Mouse (Mus musculus): Measurements from ENCODE around the gene Lcn4. TPM values are rescaled to one million over a fixed set of nuclear protein-coding genes. Genes with fewer than 3 reads are reported as not detected.

The Lcn4 gene
- polyA plus RNA-seq, 1 experiment from 2014 or later = not detected

DNA sequence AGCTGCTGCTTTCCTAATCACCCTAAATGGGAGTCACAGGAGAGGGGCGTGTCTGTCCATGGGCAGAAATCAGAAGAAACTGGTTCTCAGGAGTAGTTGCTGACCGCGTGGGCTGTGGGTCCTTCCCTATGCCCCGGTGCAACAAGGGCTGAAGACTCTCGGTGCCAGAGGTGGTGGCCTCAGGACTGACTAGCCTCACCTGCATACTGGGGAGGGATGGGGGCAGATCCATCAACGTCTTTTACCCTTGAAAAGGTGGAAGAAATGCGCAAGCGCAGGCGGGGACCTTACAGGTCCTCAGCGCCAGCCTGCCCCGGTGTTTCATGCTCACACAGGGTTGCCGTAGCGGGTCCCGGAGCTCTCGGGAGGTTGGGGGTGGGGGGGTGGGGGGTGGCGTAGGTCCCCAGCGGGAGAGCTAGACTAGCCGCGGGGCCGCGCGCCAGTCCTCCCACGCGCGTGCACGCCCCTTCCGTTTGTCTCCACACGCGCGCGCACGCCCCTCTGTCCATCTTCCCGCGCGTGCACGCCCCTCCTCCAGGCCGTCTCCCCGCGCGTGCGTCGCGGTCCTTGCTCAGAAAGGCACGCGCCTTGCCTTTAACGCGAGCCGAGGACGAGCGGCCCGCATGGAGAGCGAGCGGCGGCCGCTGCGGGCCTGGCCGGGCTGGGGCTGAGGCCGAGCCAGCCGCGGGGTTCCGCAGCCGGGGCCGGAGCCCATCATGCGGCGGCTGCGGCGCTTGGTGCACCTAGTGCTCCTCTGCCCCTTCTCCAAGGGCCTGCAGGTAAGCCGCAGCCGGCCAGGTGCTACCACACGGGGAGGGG, 43.0 kb downstream of the Lcn4 start, which contains the start of gene Fam69b:
Gene Fam69b, plus strand, starts transcription at position 537 of the 819 bp plus-strand sequence.
- peak within 1 kb of the TSS; percentile 72 for H3K9ac ChIP-seq (ENCODE audit: low read depth, low read length)
- peak; percentile 74 for DNase-seq (ENCODE audit: low spot score)
- H3K4me1 ChIP-seq (replicated peaks; ENCODE audit: control insufficient read depth, insufficient read depth, low read length) = peaks cover 12% of the 10 kb centered on the region
- ATAC-seq (replicated peaks; ENCODE audit: low FRiP score) = peak; percentile 30; the same call in 1 of the 2 replicates
- no peaks in the 10 kb centered on the region for H3K36me3 ChIP-seq (ENCODE audit: control insufficient read depth, insufficient read depth, low read length)
- peak within 1 kb of the TSS; percentile 68 for H3K4me3 ChIP-seq (ENCODE audit: low read depth, low read length)
- H3K27ac ChIP-seq (ENCODE audit: low read depth, low read length) = no peak within 1 kb of the TSS
- WGBS = 1% methylated on average over 67 of the region's 70 CpGs
- H3K9me3 ChIP-seq (ENCODE audit: control insufficient read depth, low read length) = no peaks in the 10 kb centered on the region
- H3K27me3 ChIP-seq (replicated peaks; ENCODE audit: control insufficient read depth, insufficient read depth, low read length) = peaks cover 13% of the 10 kb centered on the region
- peak within 1 kb of the TSS; percentile 93 for H3K4me2 ChIP-seq

- Histone ChIP-seq H3K4me3 (ENCODE audit: low read depth, low read length) (no peak overlapping the region), H3K9me3 (ENCODE audit: control insufficient read depth, low read length) (no peaks in the 10 kb centered on the region), H3K27me3 (replicated peaks; ENCODE audit: control insufficient read depth, insufficient read depth, low read length) (peaks cover 13% of the 10 kb centered on the region), H3K36me3 (ENCODE audit: control insufficient read depth, insufficient read depth, low read length) (no peaks in the 10 kb centered on the region), H3K9ac (ENCODE audit: low read depth, low read length) (no peak overlapping the region), H3K27ac (ENCODE audit: low read depth, low read length) (no peak overlapping the region), H3K4me1 (replicated peaks; ENCODE audit: control insufficient read depth, insufficient read depth, low read length) (peaks cover 12% of the 10 kb centered on the region), H3K4me2 (no peak overlapping the region)
- no peak for ATAC-seq (replicated peaks; ENCODE audit: low FRiP score)
- 59% methylated on average over 3 of the region's 3 CpGs for WGBS
- no peak for DNase-seq (ENCODE audit: low spot score)
Measured at GRCm38 (mm10) chr2:26626081-26626480, 45.0 kb downstream of the Lcn4 start.

DNA sequence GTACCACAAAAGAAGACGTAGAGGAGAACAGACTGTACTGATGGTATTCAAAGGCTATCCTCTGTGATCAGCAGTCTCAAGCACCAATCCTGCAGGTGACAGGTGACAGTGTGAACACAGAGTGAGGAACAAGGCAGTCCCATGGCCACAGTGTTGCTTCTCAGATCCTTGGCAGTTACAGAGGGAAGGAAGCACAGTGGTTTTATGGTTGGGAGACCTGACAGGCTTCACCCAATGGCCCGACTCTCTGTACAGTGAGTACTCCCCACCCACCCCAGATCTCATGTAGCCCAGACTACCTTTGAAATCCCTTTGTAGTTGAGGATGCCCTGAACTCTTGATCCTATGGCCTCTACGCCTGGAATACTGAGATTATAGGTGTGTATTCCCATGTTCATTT, 45.7 kb downstream of the Lcn4 start:
- H3K36me3 ChIP-seq (ENCODE audit: control insufficient read depth, insufficient read depth, low read length) = no peaks in the 10 kb centered on the region
- no peak overlapping the region for H3K27ac ChIP-seq (ENCODE audit: low read depth, low read length)
- DNase-seq (ENCODE audit: low spot score) (no peak), ATAC-seq (replicated peaks; ENCODE audit: low FRiP score) (no peak)
- no peak overlapping the region for H3K4me2 ChIP-seq
- H3K4me1 ChIP-seq (replicated peaks; ENCODE audit: control insufficient read depth, insufficient read depth, low read length) = peaks cover 12% of the 10 kb centered on the region
- 60% methylated on average over 3 of the region's 3 CpGs for WGBS
- no peaks in the 10 kb centered on the region for H3K9me3 ChIP-seq (ENCODE audit: control insufficient read depth, low read length)
- H3K4me3 ChIP-seq (ENCODE audit: low read depth, low read length) = no peak overlapping the region
- no peak overlapping the region for H3K9ac ChIP-seq (ENCODE audit: low read depth, low read length)
- peaks cover 13% of the 10 kb centered on the region for H3K27me3 ChIP-seq (replicated peaks; ENCODE audit: control insufficient read depth, insufficient read depth, low read length)

GRCm38 (mm10) chr2:26622984-26623383, 48.1 kb downstream of the Lcn4 start:
- no peak overlapping the region for H3K27ac ChIP-seq (ENCODE audit: low read depth, low read length)
- ATAC-seq (replicated peaks; ENCODE audit: low FRiP score) = no peak
- 48% methylated on average over 5 of the region's 5 CpGs for WGBS

DNA sequence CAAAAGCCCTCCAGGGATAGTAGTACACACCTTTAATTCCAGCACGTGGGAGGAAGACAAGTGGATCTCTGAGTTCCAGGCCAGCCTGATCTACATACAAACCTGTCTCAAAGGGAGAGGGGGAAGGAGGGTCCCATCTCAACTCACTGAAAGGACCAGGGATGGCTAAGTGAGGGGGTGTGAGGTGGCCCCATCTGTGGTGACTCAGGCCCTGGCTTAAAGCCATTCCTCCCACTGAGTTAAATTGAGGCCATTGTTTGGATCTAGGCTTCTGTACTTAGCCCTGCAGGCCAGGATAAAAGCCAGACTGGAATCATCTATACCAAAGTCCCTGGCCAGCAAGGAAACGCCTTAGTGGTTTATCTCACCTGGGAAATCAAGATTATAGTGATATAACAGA, 49.8 kb downstream of the Lcn4 start:
- H3K4me3 ChIP-seq (ENCODE audit: low read depth, low read length) = no peak overlapping the region
- no peaks in the 10 kb centered on the region for H3K36me3 ChIP-seq (ENCODE audit: control insufficient read depth, insufficient read depth, low read length)
- H3K27ac ChIP-seq (ENCODE audit: low read depth, low read length) = no peak overlapping the region
- 55% methylated on average over 2 of the region's 2 CpGs for WGBS
- no peak for DNase-seq (ENCODE audit: low spot score)
- H3K9me3 ChIP-seq (ENCODE audit: control insufficient read depth, low read length) = no peaks in the 10 kb centered on the region
- no peaks in the 10 kb centered on the region for H3K4me1 ChIP-seq (replicated peaks; ENCODE audit: control insufficient read depth, insufficient read depth, low read length)
- no peak overlapping the region for H3K4me2 ChIP-seq
- no peaks in the 10 kb centered on the region for H3K27me3 ChIP-seq (replicated peaks; ENCODE audit: control insufficient read depth, insufficient read depth, low read length)
- ATAC-seq (replicated peaks; ENCODE audit: low FRiP score) = no peak
- H3K9ac ChIP-seq (ENCODE audit: low read depth, low read length) = no peak overlapping the region

More at GRCm38 (mm10) chr2:26622984-26623383, 48.1 kb downstream of the Lcn4 start:
- H3K27me3 ChIP-seq (replicated peaks; ENCODE audit: control insufficient read depth, insufficient read depth, low read length) = no peaks in the 10 kb centered on the region
- 0 out of 2 replicates have a peak, but pooled peaks cover 2% of the 10 kb centered on the region for H3K4me1 ChIP-seq (replicated peaks; ENCODE audit: control insufficient read depth, insufficient read depth, low read length)
- H3K36me3 ChIP-seq (ENCODE audit: control insufficient read depth, insufficient read depth, low read length) = no peaks in the 10 kb centered on the region
- no peak for DNase-seq (ENCODE audit: low spot score)
- no peak overlapping the region for H3K4me3 ChIP-seq (ENCODE audit: low read depth, low read length)
- H3K9me3 ChIP-seq (ENCODE audit: control insufficient read depth, low read length) = no peaks in the 10 kb centered on the region
- no peak overlapping the region for H3K9ac ChIP-seq (ENCODE audit: low read depth, low read length)
- H3K4me2 ChIP-seq = no peak overlapping the region

DNA sequence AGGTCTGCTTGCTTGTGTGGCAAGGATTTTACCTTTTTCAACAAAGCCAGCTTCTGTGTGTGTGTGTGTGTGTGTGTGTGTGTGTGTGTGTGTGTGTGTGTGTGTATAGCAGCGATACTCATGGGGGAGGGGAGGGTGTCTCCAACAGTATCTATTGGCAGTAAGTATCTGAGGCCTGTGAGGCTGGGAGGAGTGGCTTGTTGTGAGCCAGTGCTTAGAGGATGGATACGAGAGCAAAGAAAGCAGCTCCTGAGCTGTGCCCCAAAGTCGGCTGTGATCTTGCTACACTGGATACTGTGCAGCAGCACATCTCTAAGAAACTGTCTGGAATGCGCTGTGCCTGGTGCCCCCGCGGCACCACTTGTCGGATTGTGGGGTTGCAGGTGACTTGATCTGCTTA, 53.2 kb downstream of the Lcn4 start:
- H3K4me1 ChIP-seq (replicated peaks; ENCODE audit: control insufficient read depth, insufficient read depth, low read length) = no peaks in the 10 kb centered on the region
- H3K4me3 ChIP-seq (ENCODE audit: low read depth, low read length) = no peak overlapping the region
- no peak overlapping the region for H3K27ac ChIP-seq (ENCODE audit: low read depth, low read length)
- ATAC-seq (replicated peaks; ENCODE audit: low FRiP score) = no peak
- DNase-seq (ENCODE audit: low spot score) = no peak
- no peak overlapping the region for H3K9ac ChIP-seq (ENCODE audit: low read depth, low read length)
- WGBS = 63% methylated on average over 7 of the region's 7 CpGs
- H3K36me3 ChIP-seq (ENCODE audit: control insufficient read depth, insufficient read depth, low read length) = no peaks in the 10 kb centered on the region
- no peaks in the 10 kb centered on the region for H3K27me3 ChIP-seq (replicated peaks; ENCODE audit: control insufficient read depth, insufficient read depth, low read length)
- no peak overlapping the region for H3K4me2 ChIP-seq
- H3K9me3 ChIP-seq (ENCODE audit: control insufficient read depth, low read length) = no peaks in the 10 kb centered on the region

Other genes starting within 250 kb of the Lcn4 start
- gene Sec16a, start 226.1 kb downstream of the Lcn4 start, polyA plus RNA-seq (2014; fragmentation: Nextera tagmentation; extraction: Ambion mirVana) = 33.7 TPM in 2 replicates
- gene Notch1, start 154.6 kb downstream of the Lcn4 start, polyA plus RNA-seq (2014; fragmentation: Nextera tagmentation; extraction: Ambion mirVana) = 7.1 and 10.5 TPM in 2 replicates
- 161 and 181 TPM in 2 replicates for gene Egfl7, start 91.3 kb downstream of the Lcn4 start, polyA plus RNA-seq (2014; fragmentation: Nextera tagmentation; extraction: Ambion mirVana)
- not detected in 2 replicates for gene Gm20532, start 84.6 kb downstream of the Lcn4 start, polyA plus RNA-seq (2014; fragmentation: Nextera tagmentation; extraction: Ambion mirVana)
- 36.1 and 40.1 TPM in 2 replicates for gene Agpat2, start 66.9 kb downstream of the Lcn4 start, polyA plus RNA-seq (2014; fragmentation: Nextera tagmentation; extraction: Ambion mirVana)
- gene Fam69b, start 42.8 kb downstream of the Lcn4 start, polyA plus RNA-seq (2014; fragmentation: Nextera tagmentation; extraction: Ambion mirVana) = 10.5 and 11.1 TPM in 2 replicates
- gene Abo, start 193.7 kb upstream of the Lcn4 start, polyA plus RNA-seq (2014; fragmentation: Nextera tagmentation; extraction: Ambion mirVana) = not detected in 2 replicates
- 15.8 and 16.8 TPM in 2 replicates for gene Surf6, start 231.6 kb upstream of the Lcn4 start, polyA plus RNA-seq (2014; fragmentation: Nextera tagmentation; extraction: Ambion mirVana)
- gene Med22, start 239.4 kb upstream of the Lcn4 start, polyA plus RNA-seq (2014; fragmentation: Nextera tagmentation; extraction: Ambion mirVana) = 34.8 and 39.1 TPM in 2 replicates
- 874 and 991 TPM in 2 replicates for gene Rpl7a, start 239.5 kb upstream of the Lcn4 start, polyA plus RNA-seq (2014; fragmentation: Nextera tagmentation; extraction: Ambion mirVana)
- 61.5 and 64.7 TPM in 2 replicates for gene Surf2, start 245.1 kb upstream of the Lcn4 start, polyA plus RNA-seq (2014; fragmentation: Nextera tagmentation; extraction: Ambion mirVana)
- gene Surf1, start 245.2 kb upstream of the Lcn4 start, polyA plus RNA-seq (2014; fragmentation: Nextera tagmentation; extraction: Ambion mirVana) = 56.5 and 58.3 TPM in 2 replicates

All from liver, embryonic 11.5 days (tissue).